Mouse (Mus musculus) Patski (cell line): ENCODE data around the gene Setx. TPM values are rescaled to one million over a fixed set of nuclear protein-coding genes. Genes with fewer than 3 reads are reported as not detected.
"Not testable (repeated sequence)": the region's sequence is repeated elsewhere in the genome, so short reads cannot be mapped to it uniquely, and the experiment has no call there.

Experiments used
- ATAC-seq: fragments of 100-300 bp; one replicate; pipeline ENCODE4 v1.8.0; 2021
- CTCF ChIA-PET: fragments of 350-600 bp; sonication (Branson Sonifier 250); formaldehyde crosslinking; loops from one replicate; lab custom pipeline; 2022; ENCODE audit warnings: inconsistent platforms; lab: Charles Lee
- POLR2A ChIA-PET: fragments of 350-600 bp; sonication (Branson Sonifier 250); formaldehyde crosslinking; loops from one replicate; lab custom pipeline; 2022; ENCODE audit warnings: antibody characterized with exemption, inconsistent platforms; lab: Charles Lee
- DNase-seq: peaks from one replicate; pipeline ENCODE4 v3.0.0-alpha.2; 2011; ENCODE audit warnings: low read depth, low spot score
- H3K27me3 ChIP-seq: fragments of 371-371 bp; one replicate; pipeline ENCODE4 v1.5.1; 2021
- CTCF ChIP-seq: fragments of 100-300 bp; IDR thresholded peaks from one replicate; pipeline ENCODE4 v1.5.1; 2021
- in situ Hi-C: fragments of 300-500 bp; cut with MboI; formaldehyde crosslinking; loops from 3 replicates; pipeline ENCODE4 v1.11.1; 2018; ENCODE audit warnings: low pct_unique_long_range_greater_than_20kb, mixed read lengths
- polyA plus RNA-seq: library from polyadenylated mRNA; unstranded; gene quantifications from one replicate; pipeline ENCODE4 v1.2.3, GENCODE M21; 2021

The Setx gene
- polyA plus RNA-seq = 23.2 TPM

DNA sequence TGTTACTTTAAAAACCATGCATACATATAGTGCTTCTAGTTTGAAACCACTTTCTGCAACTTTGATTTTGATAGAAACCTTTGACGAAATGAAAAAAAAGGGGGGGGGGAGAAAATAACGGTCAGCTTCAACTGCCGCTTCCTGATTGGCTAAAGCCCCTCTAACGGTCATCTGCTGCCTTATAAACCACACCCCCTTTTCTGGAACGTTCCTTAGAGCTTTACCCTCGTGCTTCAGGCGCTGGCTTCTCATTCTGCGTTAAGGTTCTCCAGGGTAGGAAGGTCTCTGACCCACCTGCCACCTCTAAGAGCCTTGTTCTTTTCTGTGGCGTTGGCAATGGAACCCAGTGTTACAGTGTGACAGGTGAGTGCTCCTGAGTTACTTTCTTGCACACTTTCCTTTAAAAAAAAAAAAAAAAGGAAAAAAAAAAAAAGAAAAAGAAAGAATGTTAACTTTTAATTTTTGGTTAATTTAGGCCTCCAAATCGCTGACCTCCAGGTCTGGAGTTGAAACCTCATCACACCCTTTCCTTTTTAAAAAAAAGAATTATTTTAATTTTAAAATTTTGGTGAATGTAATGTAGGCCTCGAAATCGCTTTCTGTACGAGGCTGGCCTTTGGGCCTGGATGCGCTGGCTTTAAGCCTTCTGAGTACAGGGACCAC is at the start of gene Setx:
Gene Setx, plus strand, starts transcription at position 275 of the 663 bp plus-strand sequence.
- ChIA-PET CTCF (no interaction called here), POLR2A (interaction anchor here (0.6 kb wide), 1 partner anchor 224 kb away, joined by 5 read pairs; no protein-coding TSS in a partner anchor)
- DNase-seq = no peak
- in situ Hi-C loops = no loop called here
- ATAC-seq = no peak
- no peaks in the 10 kb centered on the region for H3K27me3 ChIP-seq
- TF ChIP-seq CTCF = no peak

DNA sequence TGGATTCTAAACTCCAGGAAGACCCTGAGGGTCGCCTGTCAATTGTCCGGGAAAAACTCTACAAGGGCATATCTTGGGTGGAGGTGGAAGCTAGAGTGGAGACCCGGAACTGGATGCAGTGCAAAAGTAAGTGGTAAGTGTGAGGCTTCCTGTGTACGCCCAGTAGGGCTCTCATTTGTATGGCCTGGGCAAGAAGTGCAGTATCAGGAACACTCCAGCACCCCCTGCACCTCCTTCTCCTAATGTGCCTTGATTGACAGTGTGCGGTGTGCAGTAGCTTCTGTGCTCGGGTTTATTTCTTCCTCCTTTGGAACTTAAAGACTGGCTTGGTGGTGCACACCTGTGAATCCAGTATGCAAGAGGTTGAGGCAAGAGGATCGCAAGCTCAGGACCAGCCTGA is 49.3 kb upstream of the Setx start:
- in situ Hi-C loops = no loop called here
- no peaks in the 10 kb centered on the region for H3K27me3 ChIP-seq
- DNase-seq (no peak), ATAC-seq (no peak)
- TF ChIP-seq CTCF = no peak
- POLR2A ChIA-PET = no interaction called here
- CTCF ChIA-PET = interaction anchor here (1.2 kb wide), 1 partner anchor 8 kb away, joined by 5 read pairs; no protein-coding TSS in a partner anchor

DNA sequence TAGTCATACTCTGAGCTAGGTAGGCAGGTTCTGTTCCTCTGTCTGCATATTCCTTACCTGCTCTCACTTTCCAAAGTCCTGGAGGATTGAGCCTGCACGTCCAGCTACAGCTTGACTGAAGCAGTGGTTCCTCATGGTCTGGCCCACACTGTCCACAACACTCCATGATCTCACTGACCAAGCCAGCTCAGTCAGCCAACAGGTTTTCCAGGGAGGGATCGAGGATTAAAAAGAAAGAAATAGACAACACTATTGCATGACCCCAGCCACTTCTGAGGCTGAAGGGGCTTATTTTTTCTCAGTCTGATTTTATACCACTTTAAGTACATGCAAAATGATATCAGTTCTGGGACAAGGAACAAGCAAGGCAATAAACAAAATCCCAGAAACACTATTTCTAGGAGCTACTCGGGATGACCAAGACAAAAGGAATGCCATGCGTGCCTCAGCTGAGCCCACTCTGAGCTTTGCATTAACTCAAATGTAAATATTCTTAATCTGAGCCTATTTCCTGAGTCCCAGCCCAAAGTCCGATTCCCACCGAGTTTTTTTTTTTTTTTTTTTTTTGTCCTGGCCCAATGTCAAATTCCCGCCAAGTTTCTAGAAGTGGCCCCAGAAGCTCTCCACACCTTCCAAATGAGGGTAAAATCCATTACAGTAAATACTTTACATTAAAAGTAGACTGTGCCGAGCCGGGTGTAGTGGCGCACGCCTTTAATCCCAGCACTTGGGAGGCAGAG is 48.5 kb upstream of the Setx start:
- in situ Hi-C loops = no loop called here
- TF ChIP-seq CTCF = no peak
- no peak for ATAC-seq
- H3K27me3 ChIP-seq = no peaks in the 10 kb centered on the region
- DNase-seq = no peak
- POLR2A ChIA-PET = no interaction called here
- CTCF ChIA-PET = interaction anchor here (1.2 to 1.7 kb wide), 2 partner anchors 9 to 12 kb away, joined by 5 to 6 read pairs; no protein-coding TSS in a partner anchor

- in situ Hi-C loops = no loop called here
- TF ChIP-seq CTCF = no peak
Measured at GRCm38 (mm10) chr2:29076226-29076625, 47.8 kb upstream of the Setx start.

DNA sequence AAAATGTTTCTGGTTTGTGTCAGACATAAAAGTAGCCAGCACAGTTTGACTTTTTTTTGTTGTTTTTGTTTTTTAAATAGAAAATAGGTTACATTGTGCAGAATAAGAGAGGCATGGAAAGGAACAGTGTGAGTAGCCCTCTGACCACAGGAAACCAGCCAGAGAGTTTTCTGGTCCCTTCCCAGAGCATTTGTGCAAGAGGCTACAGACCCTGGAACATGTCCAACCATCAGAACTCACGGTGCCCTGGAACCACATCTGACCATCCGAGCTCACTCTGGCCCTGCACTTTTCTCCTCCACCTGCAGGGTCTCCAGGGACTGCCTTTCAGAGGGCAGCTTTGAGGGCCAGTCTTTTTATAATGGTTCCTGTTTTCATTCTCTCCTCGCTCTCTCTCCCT is 42.0 kb upstream of the Setx start:
- H3K27me3 ChIP-seq = no peaks in the 10 kb centered on the region
- ATAC-seq (no peak), DNase-seq (no peak)
- ChIA-PET POLR2A (no interaction called here), CTCF (no interaction called here)
- in situ Hi-C loops = no loop called here
- TF ChIP-seq CTCF = no peak

More at GRCm38 (mm10) chr2:29076226-29076625, 47.8 kb upstream of the Setx start:
- ATAC-seq = no peak
- POLR2A ChIA-PET = interaction anchor here (0.6 kb wide), 1 partner anchor 66 kb away, joined by 3 read pairs; no protein-coding TSS in a partner anchor
- DNase-seq = no peak
- no peaks in the 10 kb centered on the region for H3K27me3 ChIP-seq
- CTCF ChIA-PET = interaction anchor here (1.2 to 1.7 kb wide), 3 partner anchors 9 to 152 kb away, joined by 3 to 6 read pairs (median 4); no protein-coding TSS in a partner anchor

- no peak for TF ChIP-seq CTCF
- POLR2A ChIA-PET = no interaction called here
- in situ Hi-C loops = no loop called here
- CTCF ChIA-PET = interaction anchor here (1.6 kb wide), 1 partner anchor 9 kb away, joined by 4 read pairs; no protein-coding TSS in a partner anchor
- H3K27me3 ChIP-seq = no peaks in the 10 kb centered on the region
- ATAC-seq (no peak), DNase-seq (no peak)
Measured at GRCm38 (mm10) chr2:29086026-29086425, 38.0 kb upstream of the Setx start.

DNA sequence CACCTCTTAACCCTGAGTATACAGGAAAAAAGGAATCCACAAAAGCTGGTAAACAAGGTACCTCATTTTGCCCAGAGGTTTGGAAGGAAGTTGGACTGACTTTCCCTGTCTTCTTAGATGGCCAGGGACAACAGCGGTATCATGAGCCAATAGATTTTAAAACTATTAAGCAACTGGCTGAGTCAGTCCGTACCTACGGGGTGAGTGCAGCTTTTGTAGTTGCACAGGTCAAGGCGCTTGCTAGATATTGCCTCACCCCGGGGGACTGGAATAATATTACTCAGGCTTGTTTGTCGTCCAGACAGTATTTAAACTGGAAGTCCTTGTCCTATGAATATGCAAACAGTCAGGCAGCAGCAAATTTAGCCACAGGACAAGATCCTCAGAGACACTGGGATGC is 34.7 kb upstream of the Setx start:
- DNase-seq, CTCF ChIA-PET, in situ Hi-C loops, H3K27me3 ChIP-seq, ATAC-seq, POLR2A ChIA-PET: not testable (repeated sequence)

DNA sequence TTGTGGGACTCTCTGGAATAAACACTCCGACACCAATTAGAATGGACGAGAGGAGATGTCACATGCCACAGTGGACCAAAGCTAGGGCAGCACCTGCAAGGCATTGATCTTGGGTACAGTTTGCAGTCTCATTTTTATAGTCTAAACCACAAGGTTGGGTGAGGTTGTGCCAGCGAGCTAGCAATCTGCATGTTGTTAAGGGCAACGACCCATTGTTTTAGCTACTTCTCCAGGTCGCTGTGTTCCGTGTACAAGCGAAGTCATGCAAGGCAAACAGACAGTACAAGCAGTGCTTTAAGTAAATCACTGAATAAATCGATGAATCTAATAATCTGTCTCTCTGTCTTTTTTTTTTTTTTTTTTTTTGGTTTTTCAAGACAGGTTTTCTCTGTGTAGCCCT is 28.3 kb upstream of the Setx start:
- POLR2A ChIA-PET = no interaction called here
- no peak for ATAC-seq
- in situ Hi-C loops = no loop called here
- no peaks in the 10 kb centered on the region for H3K27me3 ChIP-seq
- no peak for TF ChIP-seq CTCF
- CTCF ChIA-PET = no interaction called here
- DNase-seq = no peak

DNA sequence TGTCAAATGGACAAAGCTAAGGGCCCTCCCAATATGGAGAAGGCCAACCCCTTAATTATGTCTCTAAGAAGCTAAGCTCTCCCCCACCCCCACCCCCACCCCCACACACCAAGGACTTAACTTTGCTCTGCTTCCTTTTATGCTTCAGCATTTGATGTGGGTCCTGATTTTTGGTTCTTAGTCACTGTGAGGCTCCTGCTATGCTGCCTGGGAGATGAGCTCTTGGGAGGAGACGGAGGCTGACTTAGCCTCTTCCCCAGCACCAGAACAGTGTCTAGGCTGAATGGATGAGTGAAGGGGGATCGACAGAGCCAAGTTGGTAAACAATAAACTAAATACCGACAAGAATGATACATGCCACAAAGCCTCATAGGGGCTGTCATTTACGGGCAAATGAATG is 27.2 kb upstream of the Setx start:
- in situ Hi-C loops = no loop called here
- ATAC-seq = no peak
- no peak for TF ChIP-seq CTCF
- ChIA-PET CTCF (no interaction called here), POLR2A (no interaction called here)
- no peaks in the 10 kb centered on the region for H3K27me3 ChIP-seq
- no peak for DNase-seq

GRCm38 (mm10) chr2:29097465-29097864 is 26.5 kb upstream of the Setx start:
- POLR2A ChIA-PET = no interaction called here
- CTCF ChIA-PET = no interaction called here
- TF ChIP-seq CTCF = no peak
- in situ Hi-C loops = no loop called here
- DNase-seq = no peak
- H3K27me3 ChIP-seq = no peaks in the 10 kb centered on the region
- ATAC-seq = no peak

GRCm38 (mm10) chr2:29097955-29098354 is 26.0 kb upstream of the Setx start:
- POLR2A ChIA-PET, in situ Hi-C loops, DNase-seq, H3K27me3 ChIP-seq, ATAC-seq, CTCF ChIA-PET: not testable (repeated sequence)
